Mouse (Mus musculus) heart, embryonic 15.5 days (tissue): Measurements from ENCODE around the gene Tpd52l1. TPM values are rescaled to one million over a fixed set of nuclear protein-coding genes. Genes with fewer than 3 reads are reported as not detected.

Experiments used
- ATAC-seq: fragments of 200-750 bp; cut with Nextera tagmentation; replicated peaks from 2 replicates; pipeline ENCODE4 v1.8.0; 2017; ENCODE audit warnings: low read depth, moderate TSS enrichment; ENCODE audit not compliant: insufficient number of reproducible peaks, insufficient read depth, low FRiP score
- H3K27ac ChIP-seq: fragments of 300-500 bp; sonication (generic); 2 replicates; pipeline ENCODE4 v1.5.1; 2015; ENCODE audit warnings: mild to moderate bottlenecking, inconsistent platforms
- H3K27me3 ChIP-seq: fragments of 300-500 bp; sonication (generic); 2 replicates; pipeline ENCODE4 v1.6.1; 2015; ENCODE audit warnings: inconsistent platforms
- H3K36me3 ChIP-seq: fragments of 300-500 bp; sonication (generic); 2 replicates; pipeline ENCODE4 v1.6.1; 2015; ENCODE audit warnings: mild to moderate bottlenecking, inconsistent platforms
- H3K4me1 ChIP-seq: fragments of 300-500 bp; sonication (generic); replicated peaks from 2 replicates; pipeline ENCODE4 v1.6.1; 2015; ENCODE audit warnings: inconsistent platforms
- H3K4me2 ChIP-seq: fragments of 300-500 bp; sonication (generic); 2 replicates; pipeline ENCODE4 v1.6.1; 2015; ENCODE audit warnings: inconsistent platforms, mild to moderate bottlenecking, moderate library complexity
- H3K4me3 ChIP-seq: fragments of 300-500 bp; sonication (generic); 2 replicates; pipeline ENCODE4 v1.5.1; 2015; ENCODE audit warnings: mild to moderate bottlenecking, inconsistent platforms
- H3K9ac ChIP-seq: fragments of 300-500 bp; sonication (generic); 2 replicates; pipeline ENCODE4 v1.6.1; 2015; ENCODE audit warnings: mild to moderate bottlenecking, inconsistent platforms
- H3K9me3 ChIP-seq: fragments of 300-500 bp; sonication (generic); replicated peaks from 2 replicates; pipeline ENCODE4 v1.6.1; 2016; ENCODE audit warnings: inconsistent platforms
- WGBS: fragments of 180-500 bp; shearing (Covaris S2); methylation state at CpG from one replicate; pipeline ENCODE4 v1.1.7; 2015; ENCODE audit warnings: mixed read lengths; 5-methylcytosine and 5-hydroxymethylcytosine counted together
- polyA plus RNA-seq: library from polyadenylated mRNA; unstranded; fragments of >200 nt; fragmentation: Nextera tagmentation; extraction: Ambion mirVana; gene quantifications from 2 replicates; pipeline ENCODE4 v1.2.1, GENCODE M21; 2015

Gene Tpd52l1
- polyA plus RNA-seq, 1 experiment from 2014 or later: 13.8 TPM

DNA sequence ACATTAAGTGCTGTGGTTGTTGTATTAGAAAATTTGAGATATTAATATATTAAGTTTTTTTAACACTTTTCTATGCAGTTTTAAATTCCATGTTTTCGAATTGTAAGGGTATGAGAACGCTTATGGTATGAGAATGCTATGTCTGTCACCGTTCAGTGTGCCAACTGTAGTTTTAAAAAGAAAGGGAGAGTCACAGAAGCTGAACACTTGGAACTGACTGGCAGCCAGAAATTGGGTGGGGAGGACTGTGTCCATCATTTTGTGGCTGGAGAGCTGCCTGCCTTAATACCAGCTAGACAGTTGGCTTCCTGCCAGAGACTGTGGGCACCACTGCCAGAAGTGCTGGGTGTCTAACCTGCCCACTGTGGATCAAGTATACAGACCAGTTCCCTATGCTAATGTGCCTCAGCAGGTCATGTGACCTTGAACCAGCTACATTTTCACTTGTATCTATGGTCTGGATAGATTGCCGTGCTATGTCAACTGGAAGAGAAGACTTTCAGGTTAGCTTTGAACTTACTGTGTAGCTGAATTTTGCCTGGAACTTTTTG, 114.5 kb downstream of the Tpd52l1 start:
- Histone ChIP-seq H3K36me3 (peaks cover 2% of the 10 kb centered on the region; the same call in 1 of the 2 replicates), H3K9ac (no peak overlapping the region), H3K9me3 (no peaks in the 10 kb centered on the region), H3K27me3 (no peaks in the 10 kb centered on the region), H3K4me3 (no peak overlapping the region), H3K4me2 (no peak overlapping the region), H3K27ac (no peak overlapping the region), H3K4me1 (0 out of 2 replicates have a peak, but pooled peaks cover 3% of the 10 kb centered on the region)
- ATAC-seq: no peak; the same call in 1 of the 2 replicates
- 73% methylated on average over 4 of the region's 4 CpGs for WGBS

DNA sequence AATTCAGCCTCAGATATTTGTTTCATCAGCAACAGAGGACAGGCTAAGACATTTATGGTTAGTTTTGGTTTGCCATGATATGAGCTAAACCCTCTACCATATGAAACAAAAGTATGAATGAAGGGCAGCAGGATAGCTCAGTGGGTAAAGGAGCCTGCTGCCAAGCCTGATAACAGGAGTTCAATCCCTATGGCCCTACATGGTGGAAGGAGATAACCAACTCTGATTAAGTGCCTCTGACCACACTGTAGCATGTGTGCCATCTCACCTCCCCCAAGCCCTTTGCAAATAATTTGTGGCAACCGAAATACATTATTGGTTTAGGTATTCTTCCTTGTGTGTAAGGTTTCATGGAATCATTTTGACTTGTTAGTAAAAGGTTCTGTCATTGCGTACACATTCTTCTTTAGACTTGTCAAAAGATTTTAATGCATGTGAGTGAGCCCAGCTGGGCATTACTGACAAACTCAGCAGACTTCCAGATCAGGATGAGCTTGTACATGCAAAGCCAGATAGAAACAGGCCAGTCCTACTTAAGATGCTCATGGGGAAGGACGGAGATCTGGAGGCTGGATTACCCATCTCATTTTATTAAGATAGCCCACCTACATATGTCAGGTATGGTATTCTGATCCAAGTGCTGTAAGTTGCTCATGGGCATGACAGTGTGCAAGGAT, 115.3 kb downstream of the Tpd52l1 start:
- H3K9ac ChIP-seq: no peak overlapping the region
- WGBS: 86% methylated on average over 3 of the region's 3 CpGs
- no peak overlapping the region for H3K4me3 ChIP-seq
- H3K9me3 ChIP-seq: no peaks in the 10 kb centered on the region
- peaks cover 8% of the 10 kb centered on the region for H3K36me3 ChIP-seq
- 0 out of 2 replicates have a peak, but pooled peaks cover 3% of the 10 kb centered on the region for H3K4me1 ChIP-seq
- ATAC-seq: no peak
- H3K4me2 ChIP-seq: no peak overlapping the region
- H3K27ac ChIP-seq: no peak overlapping the region
- no peaks in the 10 kb centered on the region for H3K27me3 ChIP-seq

DNA sequence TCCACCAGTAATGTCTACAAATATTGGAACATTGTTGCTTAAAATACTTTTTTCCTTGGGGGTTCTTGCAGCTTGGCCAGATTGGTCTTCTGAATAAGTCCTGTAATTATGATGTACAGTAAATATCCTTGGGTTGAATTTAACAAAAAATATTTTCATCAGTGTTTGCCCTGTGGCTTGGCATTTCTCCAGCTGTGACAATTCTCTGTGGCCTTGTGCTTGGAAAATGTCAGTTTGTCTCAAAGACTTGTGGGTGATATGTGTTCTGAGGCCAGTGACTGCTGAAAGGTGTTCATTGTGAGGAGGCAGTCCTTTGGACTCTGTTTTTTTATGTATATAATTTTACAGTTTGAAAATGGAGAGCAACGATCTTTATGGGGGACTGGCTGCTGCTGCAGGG, 116.3 kb downstream of the Tpd52l1 start:
- H3K4me3 ChIP-seq: no peak overlapping the region
- H3K9me3 ChIP-seq: no peaks in the 10 kb centered on the region
- H3K9ac ChIP-seq: no peak overlapping the region
- H3K27me3 ChIP-seq: no peaks in the 10 kb centered on the region
- H3K4me2 ChIP-seq: no peak overlapping the region
- peaks cover 8% of the 10 kb centered on the region for H3K36me3 ChIP-seq
- ATAC-seq: no peak
- H3K27ac ChIP-seq: no peak overlapping the region
- 71% methylated on average over 1 of the region's 1 CpGs for WGBS
- 0 out of 2 replicates have a peak, but pooled peaks cover 3% of the 10 kb centered on the region for H3K4me1 ChIP-seq

DNA sequence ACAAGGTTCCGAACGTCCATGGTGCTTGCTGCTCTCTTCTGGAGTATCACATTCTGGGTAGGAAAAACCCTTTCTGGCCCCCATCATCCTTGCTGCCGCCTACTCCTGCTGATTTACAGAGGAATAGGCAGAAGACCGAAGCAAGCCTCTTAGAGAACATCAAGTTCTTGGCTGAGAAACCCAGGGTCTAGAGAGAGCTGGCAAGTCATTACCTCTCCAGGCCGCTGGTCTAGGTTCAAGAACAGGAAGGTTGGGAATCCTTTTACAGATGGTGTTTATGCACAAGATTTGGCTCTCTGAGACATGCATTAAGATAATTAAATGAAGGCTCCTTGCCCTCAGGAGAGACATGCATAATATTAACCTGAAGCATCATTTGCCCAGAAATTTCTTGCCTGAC, 127.3 kb downstream of the Tpd52l1 start:
- no peak overlapping the region for H3K27ac ChIP-seq
- H3K36me3 ChIP-seq: peaks cover 16% of the 10 kb centered on the region
- H3K27me3 ChIP-seq: no peaks in the 10 kb centered on the region
- no peak for ATAC-seq
- H3K4me2 ChIP-seq: no peak overlapping the region
- no peaks in the 10 kb centered on the region for H3K9me3 ChIP-seq
- H3K4me3 ChIP-seq: no peak overlapping the region
- H3K4me1 ChIP-seq: peaks cover 7% of the 10 kb centered on the region
- 77% methylated on average over 5 of the region's 5 CpGs for WGBS
- H3K9ac ChIP-seq: no peak overlapping the region

DNA sequence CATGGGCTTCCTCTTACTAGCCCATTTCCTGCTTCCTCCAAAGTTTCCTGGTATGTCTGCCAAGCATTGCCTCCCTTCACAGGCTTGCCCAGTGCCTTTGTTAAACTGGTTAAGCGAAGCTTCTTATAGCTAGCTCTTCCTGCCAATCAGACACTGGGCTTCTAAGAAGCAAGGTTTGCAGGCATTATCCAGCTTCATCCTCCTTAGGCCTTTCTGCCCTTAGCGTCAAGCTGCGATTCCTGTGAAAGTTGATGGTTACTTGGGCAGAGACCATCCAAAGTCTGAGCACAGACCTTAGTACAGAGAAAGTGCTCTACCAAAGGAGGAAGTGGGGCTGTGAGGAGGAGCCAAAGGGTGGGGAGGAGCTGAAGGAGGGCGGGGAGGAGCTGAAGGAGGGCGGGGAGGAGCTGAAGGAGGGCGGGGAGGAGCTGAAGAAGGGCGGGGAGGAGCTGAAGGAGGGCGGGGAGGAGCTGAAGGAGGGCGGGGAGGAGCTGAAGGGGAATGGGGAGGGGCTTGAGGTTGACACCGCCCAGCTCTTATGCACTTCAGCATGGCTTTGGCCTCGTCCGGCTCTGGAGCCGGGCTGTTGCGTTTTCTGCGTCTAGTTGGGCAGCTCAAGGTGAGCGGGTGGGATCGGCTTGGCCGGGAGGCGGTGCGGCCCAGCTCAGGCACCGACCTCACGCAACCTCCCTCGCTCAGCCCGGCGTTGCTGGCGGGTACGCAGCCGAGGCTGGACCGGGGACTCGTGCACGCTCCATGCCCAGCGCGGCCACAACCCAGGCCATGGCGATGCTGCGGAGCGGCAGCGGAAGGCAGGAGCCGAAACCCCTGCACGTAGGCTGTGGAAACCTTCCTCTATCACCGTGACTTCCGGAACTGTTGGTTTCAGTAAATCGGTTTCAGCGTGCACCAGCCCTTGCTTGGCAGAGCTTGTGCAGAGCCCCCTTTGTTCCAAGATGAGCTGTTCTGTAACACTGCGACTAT, 132.6 kb downstream of the Tpd52l1 start, which contains the start of gene Hddc2:
Gene Hddc2 (plus strand): TSS at position 519 of the 984 bp plus-strand sequence.
- peak within 1 kb of the TSS; percentile 91 for H3K4me3 ChIP-seq
- H3K9me3 ChIP-seq: no peaks in the 10 kb centered on the region
- H3K36me3 ChIP-seq: peaks cover 12% of the 10 kb centered on the region
- H3K27me3 ChIP-seq: no peaks in the 10 kb centered on the region
- peak within 1 kb of the TSS; percentile 86 for H3K4me2 ChIP-seq
- peaks cover 10% of the 10 kb centered on the region for H3K4me1 ChIP-seq
- ATAC-seq: peak; percentile 91
- 4% methylated on average over 44 of the region's 44 CpGs for WGBS
- H3K27ac ChIP-seq: peak within 1 kb of the TSS; percentile 93
- peak within 1 kb of the TSS; percentile 85 for H3K9ac ChIP-seq

DNA sequence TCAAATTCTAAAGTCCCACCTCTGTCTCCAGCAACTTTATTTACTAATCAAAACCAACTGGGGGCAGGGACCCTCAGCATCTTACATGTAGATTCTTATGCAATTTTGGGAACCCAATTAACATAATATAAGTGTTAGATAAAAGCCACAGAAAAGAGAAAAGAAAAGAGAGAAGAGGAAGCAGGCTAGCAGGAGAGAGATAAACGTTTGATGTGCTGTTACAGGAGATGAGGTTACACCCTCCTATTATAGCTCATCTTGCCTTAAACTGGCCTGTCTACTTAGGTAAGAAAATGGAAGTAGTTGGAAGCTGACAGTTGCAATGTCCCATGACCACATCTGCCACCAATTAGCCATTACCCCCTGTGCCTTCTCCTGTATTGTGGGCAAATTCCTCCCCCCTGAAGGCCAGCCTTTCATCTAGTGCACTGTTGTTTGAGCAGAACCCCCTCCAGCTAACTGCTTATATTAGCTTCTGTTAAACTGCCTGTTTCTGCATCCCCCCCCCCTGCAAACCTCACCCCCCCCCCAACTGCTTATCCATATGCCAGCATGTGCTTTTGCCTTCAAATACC, 138.6 kb downstream of the Tpd52l1 start:
- Histone ChIP-seq H3K4me1 (no peaks in the 10 kb centered on the region), H3K27ac (no peak overlapping the region), H3K9ac (no peak overlapping the region), H3K4me3 (no peak overlapping the region), H3K36me3 (no peaks in the 10 kb centered on the region), H3K27me3 (no peaks in the 10 kb centered on the region), H3K4me2 (no peak overlapping the region), H3K9me3 (no peaks in the 10 kb centered on the region)
- WGBS: 13% methylated on average over 1 of the region's 1 CpGs
- no peak for ATAC-seq

DNA sequence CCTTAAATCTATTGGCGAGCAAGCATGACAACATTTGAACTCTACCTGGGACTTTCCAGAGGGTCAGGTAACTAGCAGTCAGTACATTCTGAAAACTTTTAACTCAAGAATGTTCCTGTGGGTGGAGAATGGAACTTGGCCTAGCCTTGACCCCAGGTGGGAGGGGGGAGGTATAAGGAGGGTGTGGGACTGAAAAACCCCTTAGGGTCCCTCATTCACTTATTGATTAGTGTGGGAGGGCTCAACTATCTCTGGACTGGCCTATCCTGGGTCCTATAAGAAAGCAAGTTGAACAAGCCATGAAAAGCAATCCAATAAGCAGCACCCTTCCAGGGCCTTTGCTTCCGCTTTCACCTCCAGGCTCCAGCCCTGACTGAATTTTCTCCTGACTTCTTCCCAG, 142.3 kb downstream of the Tpd52l1 start:
- no peaks in the 10 kb centered on the region for H3K36me3 ChIP-seq
- no peak overlapping the region for H3K4me3 ChIP-seq
- no peaks in the 10 kb centered on the region for H3K4me1 ChIP-seq
- H3K9ac ChIP-seq: no peak overlapping the region
- WGBS: 90% methylated on average over 2 of the region's 2 CpGs
- H3K9me3 ChIP-seq: no peaks in the 10 kb centered on the region
- no peak overlapping the region for H3K27ac ChIP-seq
- no peak for ATAC-seq
- H3K4me2 ChIP-seq: no peak overlapping the region
- H3K27me3 ChIP-seq: no peaks in the 10 kb centered on the region

DNA sequence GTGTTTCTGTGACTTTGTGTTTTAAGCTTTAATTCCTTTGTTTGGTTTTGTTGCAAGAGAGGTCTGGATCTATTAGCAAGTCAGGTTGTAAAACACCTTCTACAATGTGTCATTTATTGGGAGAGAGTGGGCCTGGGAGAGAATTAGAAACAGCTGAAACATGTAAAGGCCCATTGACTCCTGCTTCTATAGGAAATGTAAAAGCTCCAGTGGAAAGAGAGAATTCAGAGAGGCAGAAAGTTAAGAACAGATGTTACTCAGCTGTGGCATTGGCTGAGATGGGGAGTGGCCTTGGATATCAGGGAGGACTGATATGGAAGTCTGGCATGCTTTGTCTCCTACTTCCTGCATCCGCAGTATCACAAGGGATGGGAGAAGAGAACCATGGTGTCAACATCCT, 145.5 kb downstream of the Tpd52l1 start:
- ATAC-seq: no peak
- Histone ChIP-seq H3K4me1 (peaks cover 7% of the 10 kb centered on the region), H3K9ac (no peak overlapping the region), H3K9me3 (no peaks in the 10 kb centered on the region), H3K27me3 (no peaks in the 10 kb centered on the region), H3K27ac (no peak overlapping the region), H3K4me2 (no peak overlapping the region), H3K36me3 (no peaks in the 10 kb centered on the region), H3K4me3 (no peak overlapping the region)
- 61% methylated on average over 1 of the region's 1 CpGs for WGBS

DNA sequence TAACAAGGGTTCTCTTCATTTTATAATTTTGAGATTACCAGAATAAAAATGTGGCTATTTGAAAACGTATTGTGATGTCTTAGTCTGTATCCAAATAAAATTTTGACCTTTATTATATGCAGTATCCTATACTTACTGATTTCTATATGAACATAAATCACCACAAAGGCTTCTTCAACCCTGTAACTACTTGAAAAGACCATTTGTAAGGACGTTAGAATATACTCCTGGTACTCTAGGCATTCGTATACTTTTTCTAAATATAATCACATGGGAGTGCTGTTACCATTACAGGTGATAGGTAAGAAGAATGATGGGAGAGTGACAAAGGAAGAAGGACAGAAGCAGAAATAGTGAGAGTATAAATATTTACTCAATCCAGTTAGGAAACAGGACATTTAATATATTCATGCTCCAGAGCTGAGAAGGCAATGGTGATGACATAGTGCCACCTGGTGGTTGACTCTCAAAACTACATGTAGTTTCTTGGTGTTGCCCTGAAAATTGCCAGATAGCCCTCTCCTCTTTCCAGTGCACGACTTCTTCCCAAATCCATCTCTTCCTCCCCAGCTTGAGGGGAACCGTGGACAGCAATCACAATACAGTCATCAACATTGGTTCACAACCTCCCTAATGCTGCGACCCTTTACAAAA, 146.7 kb downstream of the Tpd52l1 start:
- Histone ChIP-seq H3K4me2 (no peak overlapping the region), H3K9me3 (no peaks in the 10 kb centered on the region), H3K4me3 (no peak overlapping the region), H3K27ac (no peak overlapping the region), H3K9ac (no peak overlapping the region), H3K27me3 (no peaks in the 10 kb centered on the region), H3K36me3 (no peaks in the 10 kb centered on the region), H3K4me1 (peaks cover 10% of the 10 kb centered on the region)
- ATAC-seq: no peak
- 33% methylated on average over 6 of the region's 6 CpGs for WGBS

DNA sequence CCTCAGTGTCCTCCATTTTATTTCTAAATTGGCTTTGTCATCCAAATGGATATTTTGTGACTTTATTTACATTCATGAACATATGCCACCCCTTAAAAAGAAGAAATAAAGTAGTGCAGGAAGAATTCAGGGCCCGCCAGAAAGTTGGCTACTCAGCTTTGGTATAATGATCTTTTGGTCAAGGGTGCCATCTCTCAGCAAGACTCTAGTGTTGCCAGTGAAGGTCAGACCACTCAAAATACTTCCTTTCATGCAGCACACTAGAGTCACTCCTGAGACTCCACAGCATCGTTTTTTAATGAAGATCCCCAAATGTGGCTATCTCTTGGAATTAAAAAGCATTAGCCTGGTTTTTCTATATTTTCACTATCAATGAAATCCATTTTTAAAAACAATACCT, 147.5 kb downstream of the Tpd52l1 start:
- H3K4me3 ChIP-seq: no peak overlapping the region
- no peaks in the 10 kb centered on the region for H3K27me3 ChIP-seq
- ATAC-seq: no peak
- no peaks in the 10 kb centered on the region for H3K36me3 ChIP-seq
- no peak overlapping the region for H3K27ac ChIP-seq
- H3K9ac ChIP-seq: no peak overlapping the region
- WGBS: 39% methylated on average over 2 of the region's 2 CpGs
- H3K9me3 ChIP-seq: no peaks in the 10 kb centered on the region
- H3K4me1 ChIP-seq: peaks cover 10% of the 10 kb centered on the region
- H3K4me2 ChIP-seq: no peak overlapping the region

DNA sequence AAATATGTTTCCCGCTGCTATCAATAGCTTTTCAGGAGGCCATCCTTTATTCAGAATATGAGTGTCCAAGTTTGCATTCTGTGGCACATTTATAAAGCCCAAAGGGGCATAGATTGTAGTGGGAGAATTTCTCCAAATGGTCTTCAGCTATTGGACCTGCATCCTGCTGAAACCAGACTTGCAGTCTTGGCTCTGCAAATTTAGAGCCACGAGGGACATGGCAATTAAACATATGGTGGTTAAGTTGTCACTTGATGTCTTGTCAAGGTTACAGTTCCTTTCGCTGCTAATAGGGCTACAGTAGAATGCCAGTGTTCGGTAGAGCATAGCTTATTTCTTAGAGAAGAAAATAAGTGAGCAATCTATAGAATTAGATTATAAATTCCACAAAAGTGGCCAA, 148.7 kb downstream of the Tpd52l1 start:
- H3K4me3 ChIP-seq: no peak overlapping the region
- peaks cover 10% of the 10 kb centered on the region for H3K4me1 ChIP-seq
- H3K36me3 ChIP-seq: no peaks in the 10 kb centered on the region
- no peak overlapping the region for H3K27ac ChIP-seq
- ATAC-seq: no peak
- no peaks in the 10 kb centered on the region for H3K9me3 ChIP-seq
- H3K4me2 ChIP-seq: no peak overlapping the region
- 71% methylated on average over 4 of the region's 4 CpGs for WGBS
- no peak overlapping the region for H3K9ac ChIP-seq
- no peaks in the 10 kb centered on the region for H3K27me3 ChIP-seq
